Mouse (Mus musculus) liver (tissue): ENCODE measurements around the gene Anapc1.

ENCODE experiments used
- DNase-seq: peaks from one replicate; pipeline ENCODE4 v3.0.0-alpha.2; 2020; ENCODE audit warnings: mixed read lengths

The Anapc1 gene

GRCm38 (mm10) chr2:128686921-128687557 is at the start of gene Anapc1:
Gene Anapc1, minus strand, starts transcription at chr2:128687391.
- DNase-seq = peak; percentile 91

- DNase-seq = no peak
Measured at GRCm38 (mm10) chr2:128735089-128735488, 47.9 kb upstream of the Anapc1 start.

DNA sequence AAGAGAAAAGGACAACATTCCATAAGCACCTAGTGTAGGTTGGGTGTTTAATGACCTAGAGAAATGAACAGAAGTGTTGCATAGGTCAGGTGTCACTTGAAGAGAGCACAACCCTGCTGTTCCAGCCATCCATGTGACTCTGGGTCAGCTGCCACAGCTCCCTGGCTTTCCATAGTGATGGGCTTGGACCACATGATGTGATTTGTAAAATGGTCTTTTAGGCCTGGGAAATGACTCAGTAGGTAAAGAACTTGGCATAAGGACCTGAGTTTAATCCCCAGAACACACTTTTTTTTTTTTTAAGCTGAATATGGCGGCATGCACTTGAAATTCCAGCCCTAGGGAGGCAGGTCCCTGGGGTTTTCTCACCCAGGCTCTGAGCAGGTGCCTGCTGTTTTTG is 44.8 kb upstream of the Anapc1 start:
- no peak for DNase-seq

GRCm38 (mm10) chr2:128731514-128731913 is 44.3 kb upstream of the Anapc1 start:
- DNase-seq = no peak

DNA sequence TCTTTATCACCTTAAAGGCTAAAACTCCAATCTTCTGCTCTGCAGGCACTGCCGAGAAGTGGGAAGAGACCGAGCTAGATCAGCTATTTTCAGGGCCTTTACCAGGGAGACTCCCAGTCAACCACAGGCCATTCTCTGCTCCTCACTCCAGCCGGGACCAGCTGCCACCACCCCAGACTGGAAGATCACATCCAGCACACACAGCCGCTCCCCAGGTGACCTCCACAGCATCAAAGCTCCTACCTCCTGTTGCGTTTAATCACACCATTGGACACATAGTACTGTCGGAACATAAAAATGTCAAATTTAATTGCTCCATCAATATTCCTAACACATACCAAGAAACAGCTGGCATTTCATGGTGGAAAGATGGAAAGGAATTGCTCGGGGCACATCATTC is 42.0 kb upstream of the Anapc1 start:
- no peak for DNase-seq

GRCm38 (mm10) chr2:128728066-128728465 is 40.9 kb upstream of the Anapc1 start:
- no peak for DNase-seq

DNA sequence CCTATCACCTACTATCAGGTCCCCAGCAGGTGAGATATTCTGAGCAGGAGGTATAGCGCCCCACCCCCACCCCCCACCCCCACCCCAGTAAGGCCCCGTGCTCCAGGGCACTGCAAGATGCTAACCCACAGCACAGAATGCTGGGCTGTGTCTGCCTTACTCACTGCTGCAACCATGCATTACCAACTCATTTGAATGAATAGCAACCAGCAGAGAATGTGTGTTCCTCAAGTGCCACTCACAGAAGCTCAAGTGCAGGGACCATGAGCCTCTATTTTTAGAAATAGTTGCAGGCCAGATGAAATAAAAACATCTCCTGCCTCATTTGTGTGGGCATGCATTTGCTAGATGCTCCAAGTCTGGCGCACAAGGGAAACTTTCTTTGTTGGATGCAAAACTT is 40.4 kb upstream of the Anapc1 start:
- DNase-seq = no peak

- DNase-seq = no peak
Measured at GRCm38 (mm10) chr2:128726626-128727025, 39.4 kb upstream of the Anapc1 start.

GRCm38 (mm10) chr2:128726067-128726466 is 38.9 kb upstream of the Anapc1 start:
- no peak for DNase-seq

DNA sequence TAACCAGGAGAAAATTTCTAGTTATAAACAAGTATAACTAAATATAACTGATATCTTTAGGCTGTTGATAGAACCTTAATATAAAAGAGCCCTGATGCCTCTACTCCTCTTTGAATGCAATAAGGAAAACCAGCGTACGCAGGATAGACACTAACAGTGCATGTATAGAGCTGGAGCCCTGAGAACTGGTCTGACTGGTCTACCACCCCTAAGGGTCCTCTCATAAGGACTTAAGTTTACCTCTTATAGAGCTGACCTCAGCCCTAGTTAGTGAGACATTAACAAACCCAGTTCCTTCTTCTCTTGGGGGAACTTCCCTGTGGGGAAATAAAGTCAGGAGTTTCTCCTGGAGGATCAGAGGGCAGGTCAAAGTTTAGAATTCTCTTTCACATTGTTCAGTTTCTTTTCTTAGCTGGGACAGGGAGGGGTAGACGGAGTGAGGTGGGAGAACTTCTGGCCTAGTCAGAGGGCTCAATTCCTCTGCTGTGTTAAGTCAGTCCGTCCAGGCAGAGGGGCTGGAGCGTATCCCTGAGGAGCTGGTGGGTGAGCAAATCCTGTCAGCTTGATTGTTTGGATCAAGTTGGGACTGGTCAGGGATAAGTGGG is 35.0 kb upstream of the Anapc1 start:
- no peak for DNase-seq

- DNase-seq = no peak
Measured at GRCm38 (mm10) chr2:128719380-128719779, 32.2 kb upstream of the Anapc1 start.

GRCm38 (mm10) chr2:128715979-128716378 is 28.8 kb upstream of the Anapc1 start:
- no peak for DNase-seq

DNA sequence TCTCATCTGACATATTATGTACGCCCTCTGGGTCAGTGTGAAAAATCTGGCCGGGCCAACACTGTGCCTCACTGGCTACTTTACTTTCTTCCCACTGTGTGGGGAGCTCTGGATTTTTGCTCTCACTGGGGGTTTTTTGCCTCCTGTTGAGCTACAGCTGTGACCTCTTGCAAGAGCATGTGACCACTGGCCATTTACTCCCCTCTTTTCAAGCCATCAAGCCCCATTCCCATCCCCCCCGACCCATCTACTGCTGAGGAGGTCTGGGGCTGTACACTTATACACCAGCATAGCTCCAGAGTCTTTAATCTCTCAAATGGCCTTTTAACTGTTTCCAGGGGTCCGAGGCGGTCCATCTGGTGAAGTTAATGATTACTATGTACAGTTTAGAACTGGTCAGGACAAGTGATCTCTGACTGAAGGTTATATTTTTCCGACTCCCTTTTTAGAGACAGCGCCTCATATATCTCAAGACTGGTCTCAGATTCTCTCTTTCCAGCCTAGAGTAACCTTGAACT is 27.6 kb upstream of the Anapc1 start:
- DNase-seq = peak; percentile 31

DNA sequence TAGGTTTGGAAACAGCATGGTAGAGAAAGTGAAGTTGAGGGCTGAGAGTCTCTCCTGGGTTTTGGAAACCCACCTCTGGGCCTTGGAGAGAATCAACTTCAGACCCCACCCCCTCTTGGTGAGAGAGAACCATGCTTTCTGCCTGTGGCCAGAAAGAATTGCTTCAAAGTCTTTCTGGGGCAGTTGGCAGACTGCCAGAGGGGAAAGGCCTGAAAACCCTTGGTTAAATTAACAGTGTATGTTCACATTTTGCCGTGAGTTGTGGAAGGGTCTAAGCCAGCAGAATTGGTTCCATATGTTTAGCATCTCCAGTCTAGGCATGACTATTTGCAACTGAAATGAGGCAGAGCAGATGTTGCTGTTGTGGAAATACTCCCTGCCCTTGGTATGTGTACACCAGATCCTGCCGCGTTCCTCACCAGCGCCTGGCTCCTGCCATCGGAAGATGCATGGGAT is 26.4 kb upstream of the Anapc1 start:
- peak; percentile 61 for DNase-seq

GRCm38 (mm10) chr2:128712940-128713339 is 25.7 kb upstream of the Anapc1 start:
- no peak for DNase-seq

- DNase-seq = peak; percentile 31
Measured at GRCm38 (mm10) chr2:128710609-128711008, 23.4 kb upstream of the Anapc1 start.

GRCm38 (mm10) chr2:128709264-128709663 is 22.1 kb upstream of the Anapc1 start:
- DNase-seq = no peak

DNA sequence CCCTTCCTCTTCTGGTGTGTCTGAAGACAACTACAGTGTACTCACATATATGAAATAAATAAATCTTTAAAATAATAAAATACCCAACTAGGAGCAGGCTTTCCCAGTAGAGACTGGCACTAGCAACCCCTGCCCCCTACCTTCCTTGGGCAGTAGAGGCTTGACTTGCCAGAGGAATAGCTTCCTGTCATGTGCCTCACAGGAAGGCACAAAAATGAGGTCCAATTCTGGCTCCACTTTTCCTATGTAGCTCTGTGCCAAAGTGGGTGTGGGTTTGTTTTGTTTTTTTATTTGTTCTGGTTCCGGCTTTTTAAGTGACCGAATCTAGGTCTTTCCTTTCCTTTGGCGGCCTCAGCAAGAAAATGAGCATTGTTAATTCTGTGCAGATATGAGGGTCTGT is 17.3 kb upstream of the Anapc1 start:
- DNase-seq = no peak

DNA sequence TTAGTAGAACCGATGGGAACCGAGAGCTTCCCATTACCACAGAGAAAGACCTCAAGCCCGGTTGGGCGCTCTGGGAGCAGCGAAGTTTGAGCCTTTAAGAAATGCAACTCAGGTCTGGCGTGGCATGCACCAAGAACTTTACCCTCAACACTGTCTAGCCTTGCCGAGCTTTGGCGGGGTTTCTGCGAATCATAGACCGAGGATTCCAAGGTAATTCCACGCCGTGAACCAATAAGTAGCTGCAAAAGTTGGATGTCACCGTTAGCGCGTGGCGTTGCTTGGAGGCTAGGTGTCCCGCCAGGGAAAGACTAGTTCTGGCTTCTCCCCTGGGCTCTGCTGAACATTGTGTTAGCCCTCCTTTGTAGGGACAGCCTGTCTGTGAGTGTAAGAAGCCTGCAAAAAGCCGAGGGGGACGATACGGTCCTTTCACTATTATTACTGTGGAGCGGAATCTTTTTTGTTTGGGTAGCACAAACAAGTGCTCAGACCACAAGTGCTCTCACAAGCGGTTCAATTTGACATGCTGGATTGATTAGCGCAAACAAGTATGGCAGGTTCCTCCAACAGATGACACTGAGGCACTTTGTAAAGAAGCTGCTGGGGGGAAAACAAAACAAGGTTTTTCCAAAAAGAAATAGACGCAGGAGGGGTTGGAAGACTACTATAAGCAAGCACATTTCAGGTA is 12.2 kb upstream of the Anapc1 start:
- peak; percentile 14 for DNase-seq

DNA sequence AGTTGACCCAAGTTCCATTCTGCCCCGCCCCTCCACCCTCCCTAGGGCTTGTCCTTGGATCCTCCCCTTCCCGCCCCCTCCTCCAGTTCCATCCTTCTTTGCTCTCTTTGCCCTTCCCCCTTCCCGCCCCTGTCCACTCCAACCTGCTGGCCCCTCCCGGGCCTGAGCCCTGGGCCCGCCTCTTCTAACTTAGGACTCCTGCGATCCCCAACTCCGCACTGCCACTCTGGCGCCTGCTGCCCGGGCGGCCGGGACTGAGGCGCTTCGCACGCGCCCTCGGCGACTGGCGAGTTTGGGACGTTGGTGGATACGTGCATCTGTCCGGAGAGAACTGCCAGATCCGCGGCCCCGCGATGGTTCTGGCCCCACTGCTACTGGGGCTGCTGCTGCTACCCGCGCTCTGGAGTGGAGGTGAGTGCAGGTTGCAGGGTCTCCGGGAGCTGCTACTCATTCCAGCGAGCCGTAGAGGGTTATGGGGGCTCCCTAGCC is 11.5 kb upstream of the Anapc1 start, which contains the start of gene Mertk:
Mertk (plus strand) TSS at position 264 of the 489 bp plus-strand sequence.
- DNase-seq = peak; percentile 84

DNA sequence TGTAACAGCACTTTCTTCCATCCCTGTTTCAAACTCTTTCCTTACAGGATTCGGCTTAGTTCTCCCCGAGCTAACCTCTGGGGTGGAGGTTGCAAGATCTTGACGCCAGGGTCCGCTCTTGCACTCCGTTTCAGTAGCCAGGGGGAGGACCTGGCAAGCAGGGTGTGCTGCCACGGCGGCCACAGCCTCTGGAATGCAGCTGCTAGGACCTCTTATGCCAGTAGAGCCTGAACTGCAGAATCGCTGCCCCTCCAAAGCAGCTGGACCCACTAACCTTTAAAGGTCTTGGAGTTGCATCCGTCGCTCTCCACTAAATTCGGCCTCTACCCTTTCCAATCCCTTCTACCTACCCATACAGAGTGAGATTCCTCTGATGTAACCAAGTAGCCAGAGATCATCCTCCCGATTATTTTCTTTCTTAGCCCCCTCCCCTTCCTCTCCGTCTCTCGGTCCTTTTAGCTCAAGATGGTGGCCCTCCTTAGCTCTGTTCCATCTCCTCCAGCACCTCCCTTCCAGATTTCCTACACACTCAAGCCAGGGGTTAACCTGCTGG is 11.0 kb upstream of the Anapc1 start:
- DNase-seq = peak; percentile 76

DNA sequence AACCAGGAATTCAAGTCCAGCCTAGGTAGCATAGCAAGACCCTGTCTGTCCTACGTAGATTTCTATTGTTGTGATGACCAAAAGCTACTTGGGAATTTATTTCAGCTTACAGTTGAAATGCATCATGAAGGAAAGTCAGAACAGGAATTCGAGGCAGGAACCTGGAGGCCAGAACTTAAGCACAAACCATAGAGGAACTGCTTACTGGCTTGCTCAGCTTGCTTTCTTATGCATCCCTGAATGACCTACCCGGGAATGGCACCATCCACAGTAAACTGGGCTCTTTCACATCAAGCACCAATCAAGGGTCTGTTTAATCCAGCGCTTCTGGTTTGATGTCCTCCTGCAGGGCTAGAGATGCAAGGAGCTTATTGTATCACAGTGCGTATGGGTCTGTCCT is 10.4 kb upstream of the Anapc1 start:
- DNase-seq = no peak

DNA sequence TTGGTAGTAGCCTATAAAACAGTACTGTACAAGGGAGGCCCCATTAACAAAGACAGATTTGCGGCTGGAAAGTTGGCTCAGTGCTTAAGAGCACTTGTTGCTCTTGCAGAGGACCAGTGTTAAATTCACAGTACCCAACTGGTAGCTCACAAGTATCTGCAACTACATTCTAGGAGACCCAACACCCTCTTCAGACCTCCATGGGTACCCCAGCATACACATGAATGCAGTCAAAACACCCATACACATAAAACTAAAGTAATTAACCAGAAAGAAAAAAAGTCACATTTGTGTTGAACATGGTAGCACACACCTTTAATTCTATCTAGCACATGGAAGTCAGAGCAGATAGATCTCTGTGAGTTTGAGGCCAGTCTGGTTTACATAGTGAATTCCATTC is 9.9 kb upstream of the Anapc1 start:
- no peak for DNase-seq
